Mouse (Mus musculus): ENCODE data around the gene Hmgb1. TPM values are rescaled to one million over a fixed set of nuclear protein-coding genes. Genes with fewer than 3 reads are reported as not detected.

Gene Hmgb1
- total and polyA plus RNA-seq, 2 experiments = 17.1 to 131 TPM

GRCm38 (mm10) chr5:149005701-149006361 lies 178.5 kb downstream of the Hmgb1 start:
- H3K27me3 ChIP-seq (ENCODE audit: control insufficient read depth, insufficient read depth, low read length) = no peaks in the 10 kb centered on the region
- H3K36me3 ChIP-seq (ENCODE audit: control insufficient read depth, insufficient read depth, low read length) = no peaks in the 10 kb centered on the region
- peaks cover 6% of the 10 kb centered on the region for H3K79me2 ChIP-seq (ENCODE audit: control insufficient read depth, insufficient read depth, low read length)
- H3K9ac ChIP-seq (ENCODE audit: low read depth, low read length) = peak overlapping the region; percentile 55; the same call in 1 of the 2 replicates
- H3K27ac ChIP-seq (replicated peaks; ENCODE audit: insufficient read depth, low read depth, low read length) = 0 out of 2 replicates have a peak overlapping the region, but pooled peaks have one; percentile 56
- H3K4me1 ChIP-seq (ENCODE audit: control insufficient read depth, insufficient read depth, low read length) = peaks cover 16% of the 10 kb centered on the region; the same call in 1 of the 2 replicates
- WGBS = 60% methylated on average over 9 of the region's 9 CpGs
- peak; percentile 32 for DNase-seq (ENCODE audit: extremely low read depth, low read depth, low spot score)
- H3K4me3 ChIP-seq (ENCODE audit: insufficient read depth, low read depth, low read length) = no peak overlapping the region
- TF ChIP-seq CTCF (IDR thresholded peaks at IDR 0.05; ENCODE audit: low read depth, low read length) (no peak), POLR2A (IDR thresholded peaks at IDR 0.05; ENCODE audit: extremely low read depth, insufficient read depth, low read length) (no peak)

- H3K79me2 ChIP-seq (ENCODE audit: control insufficient read depth, insufficient read depth, low read length) = peaks cover 6% of the 10 kb centered on the region
- TF ChIP-seq POLR2A (IDR thresholded peaks at IDR 0.05; ENCODE audit: extremely low read depth, insufficient read depth, low read length) (no peak), CTCF (IDR thresholded peaks at IDR 0.05; ENCODE audit: low read depth, low read length) (no peak)
- DNase-seq (ENCODE audit: extremely low read depth, low read depth, low spot score) = no peak
- no peak overlapping the region for H3K4me3 ChIP-seq (ENCODE audit: insufficient read depth, low read depth, low read length)
- H3K36me3 ChIP-seq (ENCODE audit: control insufficient read depth, insufficient read depth, low read length) = no peaks in the 10 kb centered on the region
- no peaks in the 10 kb centered on the region for H3K27me3 ChIP-seq (ENCODE audit: control insufficient read depth, insufficient read depth, low read length)
- H3K27ac ChIP-seq (replicated peaks; ENCODE audit: insufficient read depth, low read depth, low read length) = no peak overlapping the region
- peaks cover 16% of the 10 kb centered on the region; the same call in 1 of the 2 replicates for H3K4me1 ChIP-seq (ENCODE audit: control insufficient read depth, insufficient read depth, low read length)
- no peak overlapping the region for H3K9ac ChIP-seq (ENCODE audit: low read depth, low read length)
- WGBS = 63% methylated on average over 9 of the region's 9 CpGs
Measured at GRCm38 (mm10) chr5:149005083-149005482, 179.2 kb downstream of the Hmgb1 start.

- TF ChIP-seq POLR2A (IDR thresholded peaks at IDR 0.05; ENCODE audit: extremely low read depth, insufficient read depth, low read length) = no peak
- no peak for TF ChIP-seq CTCF (IDR thresholded peaks at IDR 0.05; ENCODE audit: low read depth, low read length)
- no peak overlapping the region for H3K9ac ChIP-seq (ENCODE audit: low read depth, low read length)
- H3K79me2 ChIP-seq (ENCODE audit: control insufficient read depth, insufficient read depth, low read length) = no peaks in the 10 kb centered on the region
- DNase-seq (ENCODE audit: extremely low read depth, low read depth, low spot score) = no peak
- H3K4me3 ChIP-seq (ENCODE audit: insufficient read depth, low read depth, low read length) = no peak overlapping the region
- H3K36me3 ChIP-seq (ENCODE audit: control insufficient read depth, insufficient read depth, low read length) = no peaks in the 10 kb centered on the region
- peaks cover 7% of the 10 kb centered on the region; the same call in 1 of the 2 replicates for H3K4me1 ChIP-seq (ENCODE audit: control insufficient read depth, insufficient read depth, low read length)
- 69% methylated on average over 2 of the region's 2 CpGs for WGBS
- no peaks in the 10 kb centered on the region for H3K27me3 ChIP-seq (ENCODE audit: control insufficient read depth, insufficient read depth, low read length)
- peak overlapping the region; percentile 90; the same call in 1 of the 2 replicates for H3K27ac ChIP-seq (replicated peaks; ENCODE audit: insufficient read depth, low read depth, low read length)
Measured at GRCm38 (mm10) chr5:149003137-149003536, 181.2 kb downstream of the Hmgb1 start.

- H3K36me3 ChIP-seq (ENCODE audit: control insufficient read depth, insufficient read depth, low read length) = no peaks in the 10 kb centered on the region
- H3K9ac ChIP-seq (ENCODE audit: low read depth, low read length) = peak overlapping the region; percentile 46; the same call in 1 of the 2 replicates
- TF ChIP-seq CTCF (IDR thresholded peaks at IDR 0.05; ENCODE audit: low read depth, low read length) (no peak), POLR2A (IDR thresholded peaks at IDR 0.05; ENCODE audit: extremely low read depth, insufficient read depth, low read length) (no peak)
- H3K79me2 ChIP-seq (ENCODE audit: control insufficient read depth, insufficient read depth, low read length) = no peaks in the 10 kb centered on the region
- no peaks in the 10 kb centered on the region for H3K27me3 ChIP-seq (ENCODE audit: control insufficient read depth, insufficient read depth, low read length)
- peak overlapping the region; percentile 90 for H3K27ac ChIP-seq (replicated peaks; ENCODE audit: insufficient read depth, low read depth, low read length)
- 61% methylated on average over 6 of the region's 6 CpGs for WGBS
- DNase-seq (ENCODE audit: extremely low read depth, low read depth, low spot score) = no peak
- H3K4me3 ChIP-seq (ENCODE audit: insufficient read depth, low read depth, low read length) = no peak overlapping the region
- H3K4me1 ChIP-seq (ENCODE audit: control insufficient read depth, insufficient read depth, low read length) = peaks cover 7% of the 10 kb centered on the region; the same call in 1 of the 2 replicates
Measured at GRCm38 (mm10) chr5:149002803-149003115, 181.5 kb downstream of the Hmgb1 start.

GRCm38 (mm10) chr5:149002034-149002802 lies 182.1 kb downstream of the Hmgb1 start:
- Histone ChIP-seq H3K36me3 (ENCODE audit: control insufficient read depth, insufficient read depth, low read length) (no peaks in the 10 kb centered on the region), H3K4me3 (ENCODE audit: insufficient read depth, low read depth, low read length) (no peak overlapping the region), H3K79me2 (ENCODE audit: control insufficient read depth, insufficient read depth, low read length) (no peaks in the 10 kb centered on the region), H3K9ac (ENCODE audit: low read depth, low read length) (peak overlapping the region; percentile 66), H3K27me3 (ENCODE audit: control insufficient read depth, insufficient read depth, low read length) (no peaks in the 10 kb centered on the region), H3K4me1 (ENCODE audit: control insufficient read depth, insufficient read depth, low read length) (peaks cover 7% of the 10 kb centered on the region; the same call in 1 of the 2 replicates), H3K27ac (replicated peaks; ENCODE audit: insufficient read depth, low read depth, low read length) (peak overlapping the region; percentile 96)
- no peak for TF ChIP-seq POLR2A (IDR thresholded peaks at IDR 0.05; ENCODE audit: extremely low read depth, insufficient read depth, low read length)
- no peak for TF ChIP-seq CTCF (IDR thresholded peaks at IDR 0.05; ENCODE audit: low read depth, low read length)
- peak; percentile 88 for DNase-seq (ENCODE audit: extremely low read depth, low read depth, low spot score)
- WGBS = 15% methylated on average over 20 of the region's 20 CpGs
